Mouse (Mus musculus): ENCODE results near the gene Rcbtb2. TPM values are rescaled to one million over a fixed set of nuclear protein-coding genes. Genes with fewer than 3 reads are reported as not detected.
A peak's percentile ranks its signal among the peaks of the same experiment; 100 is the strongest.

Rcbtb2 gene
- polyA plus RNA-seq, 2 experiments from 2014 or later: 55.7 to 64.9 TPM

DNA sequence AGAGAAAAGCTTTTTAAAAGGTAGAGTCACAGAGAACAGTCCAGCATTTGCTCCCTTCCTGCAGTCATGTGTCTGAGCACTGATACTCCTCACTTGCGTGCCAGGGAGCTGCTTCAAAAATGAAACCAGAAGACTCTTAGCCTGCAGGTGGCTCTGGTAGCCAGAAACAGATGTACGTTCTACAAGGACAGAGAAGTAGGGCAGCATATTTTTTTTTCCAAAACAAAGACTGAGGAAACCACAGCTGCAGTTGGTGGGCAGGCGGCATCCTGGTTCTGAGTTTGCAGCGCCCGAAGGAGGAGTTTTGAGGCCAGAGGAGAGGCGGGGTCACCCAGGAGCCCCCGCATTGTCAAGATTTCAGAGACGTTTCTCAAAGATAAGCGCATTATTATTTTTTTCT is 5.9 kb upstream of the Rcbtb2 start:
- ATAC-seq: peak; percentile 90

DNA sequence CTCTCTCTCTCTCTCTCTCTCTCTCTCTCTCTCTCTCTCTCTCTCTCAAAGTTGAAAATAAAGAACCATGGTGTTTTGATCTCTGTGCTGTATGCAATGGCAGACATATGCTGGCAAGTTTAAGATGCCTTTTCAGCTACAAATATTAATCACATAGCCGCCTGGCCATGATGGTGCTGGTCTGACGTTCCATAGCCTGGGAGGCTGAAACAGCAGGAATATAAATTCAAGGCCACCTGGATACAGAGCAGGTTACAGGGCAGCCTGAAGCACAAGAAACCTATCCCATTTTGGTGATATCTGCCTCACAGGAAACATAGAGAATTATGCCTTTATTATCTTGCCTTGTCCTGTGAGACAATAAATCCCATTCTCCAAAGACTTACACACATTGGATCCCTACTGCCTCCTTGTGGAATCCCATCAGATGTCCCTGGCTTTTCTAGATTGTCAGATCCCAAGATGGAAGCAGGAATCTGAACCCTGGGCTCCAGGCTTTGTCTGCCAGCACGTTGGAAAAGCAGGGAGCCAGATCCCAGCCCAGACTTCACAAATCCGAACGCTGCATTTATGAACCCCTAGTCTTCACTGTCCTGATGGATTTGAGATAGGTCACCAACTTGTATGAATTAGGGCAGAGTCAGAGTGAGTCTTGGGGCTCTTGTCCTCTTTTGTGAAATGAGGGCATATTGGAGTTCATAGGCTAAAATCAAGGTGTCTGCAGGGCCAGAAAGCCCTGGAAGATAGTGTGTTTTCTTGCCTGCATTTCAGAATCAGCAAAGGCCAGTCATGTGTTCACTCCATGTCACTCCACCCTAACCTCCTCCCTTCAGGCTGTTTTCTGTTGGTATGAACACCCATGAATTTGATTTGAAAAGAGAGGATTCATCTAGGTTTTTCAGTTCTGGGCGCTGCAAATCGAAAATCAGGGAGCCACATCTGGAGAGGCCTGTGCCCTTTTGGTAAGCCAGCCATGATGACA is 5.1 kb upstream of the Rcbtb2 start:
- no peak for ATAC-seq

DNA sequence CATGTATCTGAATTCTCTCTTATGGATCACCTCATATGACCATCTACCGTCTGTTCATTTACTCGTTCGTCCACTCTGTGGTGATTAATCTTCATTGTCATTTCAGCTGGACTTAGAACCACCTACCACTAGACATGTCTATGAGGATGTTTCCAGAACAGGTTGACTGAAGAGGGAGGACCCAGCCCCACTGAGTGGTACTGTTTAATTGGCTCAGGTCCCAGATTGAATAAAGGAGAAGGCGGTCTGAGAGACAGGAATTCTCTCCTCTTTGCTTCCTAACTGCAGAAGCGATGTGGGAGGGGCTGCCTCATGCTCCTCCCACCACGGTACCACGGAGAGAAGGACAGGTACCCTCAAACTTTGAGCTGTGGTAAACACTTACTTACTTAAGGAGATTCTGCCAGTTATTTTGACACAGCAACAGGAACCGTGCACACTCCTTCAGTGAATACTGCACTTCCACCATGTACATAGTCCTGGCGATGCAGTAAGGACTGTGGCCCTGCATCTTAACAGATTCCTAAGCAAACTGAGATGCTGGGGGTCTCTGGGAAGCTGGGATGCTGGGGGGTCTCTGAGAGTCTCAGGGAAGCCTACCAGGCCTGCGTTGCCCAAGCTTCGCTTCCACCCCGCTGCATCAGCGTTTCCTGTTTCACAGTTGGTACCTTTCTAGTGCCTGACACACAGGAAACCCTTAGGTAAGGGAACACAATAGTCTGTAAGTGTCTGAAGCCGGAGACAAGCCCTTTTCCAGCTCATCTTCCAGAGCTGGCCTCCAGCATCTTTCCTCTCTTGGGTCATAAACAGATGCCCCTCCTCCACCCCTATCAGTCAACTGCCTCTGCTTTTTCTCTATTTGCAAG is 4.1 kb upstream of the Rcbtb2 start:
- peak; percentile 41 for ATAC-seq

DNA sequence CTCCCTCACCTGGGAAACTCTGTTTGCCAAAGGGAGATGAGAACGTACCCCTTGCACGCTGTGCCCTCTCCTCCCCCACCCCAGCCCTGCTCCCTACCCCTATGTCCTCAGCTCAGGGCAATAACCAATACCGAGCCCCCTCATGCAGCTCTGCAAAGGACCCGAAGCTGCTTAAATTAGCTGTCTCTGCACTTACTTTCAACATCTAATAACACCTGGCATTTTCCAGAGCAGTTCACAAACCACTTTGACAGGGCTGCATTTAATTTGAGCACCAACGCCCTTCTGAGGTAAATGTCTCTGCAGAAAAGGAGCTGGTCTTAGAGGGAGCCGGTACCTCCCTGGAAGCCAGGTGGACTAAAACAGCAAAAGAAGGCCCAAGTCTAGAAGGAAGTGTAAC is 3.4 kb upstream of the Rcbtb2 start:
- no peak for ATAC-seq

DNA sequence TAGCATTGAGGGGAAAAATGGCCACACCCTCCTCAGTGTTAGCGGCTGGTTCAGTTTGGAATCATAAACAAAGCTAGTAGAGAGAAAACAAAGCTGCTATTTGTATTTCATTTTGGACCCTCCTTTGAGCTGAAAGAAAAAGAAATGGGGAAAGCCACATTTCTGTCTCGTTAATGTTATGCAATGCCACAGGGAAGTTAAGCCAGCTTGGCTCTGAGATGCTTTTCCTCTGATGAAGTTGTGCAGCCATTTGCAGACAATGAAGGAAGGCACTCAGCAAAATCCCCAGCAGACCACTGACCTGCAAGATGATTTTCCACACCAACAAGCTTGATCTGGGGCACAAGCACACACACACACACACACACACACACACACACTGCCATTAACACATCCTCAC is 2.9 kb upstream of the Rcbtb2 start:
- no peak for ATAC-seq

DNA sequence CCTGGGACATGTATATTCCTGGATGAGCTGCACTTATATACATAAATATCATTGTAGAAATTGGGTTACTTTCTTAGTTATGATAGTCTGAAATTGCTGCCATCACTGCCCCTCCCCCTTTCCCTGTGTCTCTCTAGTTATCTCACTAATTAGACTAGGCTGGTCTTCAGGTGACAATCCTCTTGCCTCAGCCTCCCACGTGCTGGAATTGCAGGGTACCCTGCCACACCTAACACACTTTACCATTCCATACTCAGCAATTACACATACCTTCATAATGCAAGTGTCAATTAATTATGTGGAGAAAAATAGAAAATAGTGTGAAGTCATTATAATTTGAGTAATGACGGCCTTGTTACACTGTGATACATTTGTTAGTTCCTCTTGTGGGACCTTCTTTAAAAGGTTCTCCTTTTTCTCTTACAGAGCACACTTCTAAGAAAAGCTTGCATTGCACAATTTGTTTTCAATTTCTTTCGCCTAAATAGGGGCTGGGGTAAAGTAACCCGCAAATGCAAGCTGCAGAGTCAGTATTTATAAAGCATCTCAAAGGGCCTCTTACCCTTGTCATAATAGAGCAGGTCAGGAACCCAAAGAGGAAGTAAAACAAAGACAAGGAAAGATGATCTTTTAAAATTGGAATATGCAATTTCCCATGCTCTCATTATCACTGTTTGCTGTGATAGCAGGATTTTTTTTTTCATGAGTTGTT is 470 bp upstream of the Rcbtb2 start:
- ATAC-seq: no peak

DNA sequence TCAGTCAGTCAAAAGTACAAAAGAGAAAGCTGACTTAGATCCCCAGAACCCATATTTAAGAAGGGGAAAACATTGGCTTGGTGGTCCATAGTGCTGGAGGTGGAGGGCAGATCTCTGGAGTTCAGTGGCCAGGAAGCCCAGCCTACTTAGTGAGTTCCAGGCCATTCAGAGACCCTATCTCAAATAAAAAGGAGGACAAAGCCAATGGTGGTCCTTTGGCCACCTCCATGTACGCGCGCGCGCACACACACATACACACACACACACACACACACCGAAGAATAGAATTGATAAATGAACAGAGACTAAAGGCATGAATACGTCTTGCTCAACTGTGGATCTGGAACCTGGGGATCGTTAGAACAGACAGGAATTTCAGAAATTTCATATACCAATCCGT is 544 bp downstream of the Rcbtb2 start:
- no peak for ATAC-seq

DNA sequence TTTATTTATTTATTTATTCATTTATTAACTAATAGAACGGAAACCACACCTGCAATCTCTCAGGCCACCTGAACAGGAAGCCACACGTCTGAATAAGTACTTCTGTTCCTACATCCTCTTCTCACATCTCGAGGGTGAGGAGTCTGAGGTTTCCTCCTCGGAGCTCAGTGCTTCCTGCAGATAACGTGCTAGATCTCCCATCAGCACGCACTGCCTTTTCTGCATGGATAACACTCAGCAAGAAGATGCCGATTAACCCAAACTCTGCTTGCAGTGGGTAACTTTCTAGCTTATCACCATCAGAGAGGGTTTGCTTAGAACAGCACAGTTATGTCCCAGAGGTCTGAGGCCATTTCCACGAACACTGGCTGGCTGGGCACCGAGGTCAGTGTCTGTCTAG is 949 bp downstream of the Rcbtb2 start:
- ATAC-seq: peak; percentile 86

DNA sequence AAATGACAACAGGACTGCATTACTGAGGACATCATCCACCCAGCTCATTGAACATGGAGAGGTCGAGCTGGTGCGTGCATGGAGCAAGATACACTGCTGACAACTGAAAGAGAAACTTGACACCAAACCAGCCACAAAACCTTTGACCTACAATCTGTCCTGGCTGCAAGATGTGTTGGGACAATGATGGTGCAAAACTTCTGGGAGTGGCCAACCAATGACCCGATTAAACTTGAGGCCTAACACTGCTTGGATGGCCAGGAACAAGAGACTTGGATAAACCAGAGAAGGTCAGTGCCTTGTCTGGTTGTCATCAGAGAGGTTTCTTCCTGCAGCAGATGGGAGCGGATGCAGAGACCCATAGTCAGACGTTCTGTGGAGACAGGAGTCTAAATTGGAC is 7.7 kb downstream of the Rcbtb2 start:
- ATAC-seq: no peak

DNA sequence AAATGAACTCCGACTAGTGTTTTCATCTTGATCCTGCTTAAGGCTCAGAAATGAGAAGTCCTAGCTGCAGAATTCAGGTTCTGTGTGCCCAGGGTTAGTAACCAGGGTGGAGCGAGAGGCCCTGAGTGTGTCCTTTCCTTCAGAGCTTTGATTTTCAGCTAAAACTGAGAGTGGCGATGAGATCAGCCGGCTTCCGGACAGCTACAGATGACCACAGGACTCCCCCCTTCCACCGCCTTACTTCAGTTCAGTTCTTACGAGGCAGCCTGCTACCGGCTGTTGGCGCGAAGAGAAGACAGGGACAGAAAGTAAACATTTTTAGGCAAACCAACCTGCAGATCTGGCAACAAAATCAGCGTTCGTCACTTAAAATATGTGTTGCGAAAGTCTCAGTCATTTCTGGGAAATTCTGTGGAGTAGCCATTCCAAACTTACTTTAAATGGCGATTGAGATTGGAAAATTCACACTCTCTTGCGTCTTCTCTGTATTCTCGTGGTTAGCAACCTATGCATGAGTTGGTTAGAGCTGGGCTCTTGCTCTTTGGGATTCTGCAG is 9.1 kb downstream of the Rcbtb2 start:
- ATAC-seq: no peak

DNA sequence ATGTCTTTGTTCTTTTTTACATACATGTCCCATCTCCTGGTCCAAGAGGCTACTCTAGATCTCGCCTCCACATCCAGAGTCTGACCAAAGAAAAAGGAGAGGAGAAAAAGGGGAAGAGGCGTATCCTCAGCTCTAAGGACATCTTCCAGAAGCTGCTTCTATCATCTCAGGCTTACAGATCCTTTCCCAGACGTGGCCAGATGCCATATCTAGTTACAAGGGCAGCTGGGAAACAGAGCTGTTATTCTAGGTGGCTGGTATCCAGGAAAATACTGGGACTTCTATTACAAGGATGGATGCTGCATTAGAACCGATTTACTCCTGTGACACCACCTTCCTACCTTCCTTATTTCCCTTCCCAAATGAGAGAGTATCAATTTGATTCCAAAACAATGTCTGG is 9.9 kb downstream of the Rcbtb2 start:
- ATAC-seq: no peak

DNA sequence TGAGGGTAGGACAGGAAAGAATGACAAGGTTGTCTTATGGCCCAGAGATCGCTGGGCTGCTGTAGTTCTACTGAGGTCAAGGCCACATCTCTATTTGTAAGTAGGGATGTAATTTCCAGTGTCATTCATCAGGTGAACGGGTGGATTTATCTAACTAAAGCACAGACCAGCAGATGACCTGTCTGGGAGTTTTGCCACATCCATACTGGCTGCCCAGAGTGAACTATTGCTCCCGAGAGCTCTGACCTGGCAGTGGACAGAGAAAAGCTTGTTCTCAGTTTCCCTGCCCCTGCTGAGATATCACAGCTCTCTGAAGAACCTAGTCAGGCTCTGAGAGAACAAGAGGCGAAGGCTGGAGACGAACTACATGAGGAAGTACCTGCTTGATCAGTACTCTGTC is 14.4 kb downstream of the Rcbtb2 start:
- ATAC-seq: no peak

DNA sequence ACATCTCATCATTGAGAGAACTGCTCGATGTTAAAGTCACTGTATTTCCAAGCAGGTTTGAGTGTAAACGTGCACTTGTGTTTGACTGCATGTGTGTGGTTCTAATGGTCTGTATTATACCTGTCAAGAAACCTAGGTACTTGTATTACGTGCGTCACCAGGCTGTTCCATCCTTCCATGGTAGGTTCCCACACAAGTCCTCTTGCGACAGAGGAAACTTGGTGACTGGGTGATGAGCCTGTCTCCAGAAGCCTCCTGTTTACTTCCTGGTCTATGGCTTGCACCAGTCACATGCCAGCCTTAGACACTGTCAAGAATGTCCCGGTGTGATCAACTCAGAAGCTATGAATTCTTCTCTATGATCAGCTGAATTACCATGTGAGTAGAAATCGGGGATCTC is 15.6 kb downstream of the Rcbtb2 start:
- no peak for ATAC-seq

DNA sequence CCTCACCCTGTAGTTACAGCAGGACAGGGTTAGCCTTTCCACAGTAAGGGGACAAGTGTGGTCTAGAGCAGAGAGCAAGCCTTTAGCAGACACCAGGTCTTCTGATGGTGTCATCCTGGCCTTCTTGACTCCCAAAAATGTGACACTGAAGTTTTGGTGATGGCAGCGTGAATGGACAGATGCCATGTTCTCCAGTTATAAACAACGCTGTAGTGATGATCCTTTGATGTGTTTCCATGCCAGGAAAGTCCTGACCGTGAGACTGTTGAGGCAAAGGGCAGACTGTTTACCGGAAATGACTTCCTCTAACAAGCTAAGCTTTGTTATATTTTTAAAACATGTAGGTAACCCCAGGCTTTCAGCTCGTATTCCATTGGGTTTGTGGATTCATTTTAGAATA is 17.0 kb downstream of the Rcbtb2 start:
- no peak for ATAC-seq

DNA sequence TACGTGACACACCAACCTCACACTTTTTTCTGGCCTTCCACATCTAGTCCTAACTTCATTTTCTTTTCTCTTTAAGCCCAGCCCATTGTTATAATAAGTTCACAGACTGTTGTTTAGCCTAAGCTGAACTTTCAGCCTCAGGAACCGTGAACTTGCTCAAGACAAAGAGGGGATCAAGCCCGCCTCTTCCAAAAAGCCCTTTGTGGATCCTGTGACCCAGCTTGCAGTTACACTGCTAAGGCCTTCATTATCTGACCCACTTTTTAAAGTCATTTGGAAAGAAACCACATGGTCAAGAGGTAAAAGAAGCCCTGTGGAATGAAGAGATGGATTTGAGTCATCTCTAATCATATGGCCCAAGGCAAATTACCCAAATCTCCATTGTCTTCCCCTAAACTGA is 19.0 kb downstream of the Rcbtb2 start:
- no peak for ATAC-seq

DNA sequence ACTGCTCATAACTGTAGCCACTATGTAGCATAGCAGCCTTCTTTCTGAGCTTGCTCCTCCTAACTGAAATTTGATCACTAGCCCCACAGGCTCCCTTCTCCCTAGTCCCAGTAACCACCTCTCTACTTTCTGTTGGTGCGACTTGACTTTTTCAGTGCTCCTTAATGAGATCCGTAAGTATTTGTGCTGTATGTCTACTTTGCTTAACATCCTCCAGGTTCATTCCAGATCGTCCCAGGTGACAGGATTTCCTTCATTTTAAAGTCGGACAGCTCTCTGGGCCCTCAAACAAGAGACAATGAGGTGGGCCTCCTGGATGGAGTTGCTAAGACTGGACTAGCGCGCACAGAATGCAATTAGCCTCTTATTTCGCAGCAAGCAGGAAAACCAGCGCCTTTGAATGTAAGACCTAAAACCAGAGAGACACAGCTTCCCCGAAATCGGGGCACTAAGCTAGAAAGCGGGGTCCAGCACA is 19.6 kb downstream of the Rcbtb2 start:
- ATAC-seq: no peak

DNA sequence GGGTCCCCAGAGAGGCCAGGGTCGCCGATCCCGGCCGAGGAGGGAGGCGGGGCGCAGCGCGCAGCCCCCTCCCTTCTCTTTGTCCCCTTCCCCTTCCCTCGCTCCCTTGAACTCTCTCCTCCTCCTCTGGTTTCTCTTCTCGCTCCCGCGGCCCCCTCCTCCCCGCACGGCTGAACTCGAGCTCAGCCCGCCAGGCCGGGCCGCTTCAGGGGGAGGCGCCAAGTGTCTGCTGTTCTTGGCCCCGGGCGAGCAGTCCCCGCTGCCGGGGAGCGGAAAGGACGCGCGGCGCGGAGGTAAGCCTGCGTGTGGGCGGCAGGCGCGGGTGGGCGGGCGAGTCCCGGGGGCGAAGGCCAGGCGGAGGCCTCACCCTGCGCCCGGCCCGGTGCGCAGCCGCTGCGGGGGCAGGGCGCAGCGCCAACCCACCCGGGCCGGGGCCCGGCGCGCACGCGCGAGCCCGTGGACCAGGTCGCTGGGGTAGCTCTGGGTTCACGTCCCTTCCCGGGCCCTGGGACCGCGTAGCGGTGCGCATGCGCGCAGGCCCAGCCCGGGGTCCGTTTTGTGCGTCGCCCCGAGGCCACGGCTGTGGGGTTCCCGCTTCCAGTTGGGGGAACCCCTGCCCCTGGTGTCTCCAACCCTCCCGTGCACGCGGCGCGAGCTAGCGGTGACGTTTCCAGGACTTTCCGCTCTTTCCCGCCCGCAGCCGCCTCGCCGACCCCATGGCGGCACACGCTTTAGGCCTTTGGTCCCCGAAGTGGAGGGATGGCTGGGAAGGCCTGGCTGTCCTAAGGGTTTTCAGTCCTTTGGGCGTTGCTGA is 20.3 kb downstream of the Rcbtb2 start:
- peak; percentile 73 for ATAC-seq

DNA sequence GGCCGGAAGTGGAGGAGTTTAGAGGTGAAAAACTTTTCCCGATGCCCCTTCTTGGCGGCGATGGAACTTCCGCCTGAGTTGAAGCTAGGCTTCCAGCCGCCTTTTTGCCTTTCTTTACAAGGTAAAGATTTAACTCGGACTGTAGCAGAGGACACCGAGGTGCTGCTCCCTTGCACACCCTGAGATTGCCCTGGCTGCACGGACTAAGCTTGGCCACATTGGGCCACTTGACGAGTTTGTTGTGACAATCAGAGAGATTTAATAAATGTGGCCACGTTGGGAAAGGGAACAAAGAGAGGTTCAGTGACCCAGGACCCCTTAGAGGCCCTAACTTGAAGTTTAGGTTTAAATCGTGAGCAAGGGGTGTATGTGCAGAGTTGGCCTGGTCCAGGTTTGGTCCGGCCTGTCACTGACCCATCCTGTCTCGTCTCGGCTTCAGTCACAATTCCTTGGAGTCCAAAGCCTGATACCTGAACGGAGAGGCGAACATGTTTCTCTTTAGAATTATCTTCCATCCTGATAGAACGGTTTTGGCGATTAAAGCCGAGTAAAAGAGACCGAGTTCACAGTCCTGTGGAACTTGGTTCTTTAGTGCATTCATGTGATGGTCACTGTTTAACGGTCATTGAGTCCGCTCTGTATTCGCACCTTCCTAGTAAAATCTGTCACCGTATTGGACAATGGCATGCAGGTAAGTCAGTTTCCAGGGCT is 21.0 kb downstream of the Rcbtb2 start:
- peak; percentile 14 for ATAC-seq

DNA sequence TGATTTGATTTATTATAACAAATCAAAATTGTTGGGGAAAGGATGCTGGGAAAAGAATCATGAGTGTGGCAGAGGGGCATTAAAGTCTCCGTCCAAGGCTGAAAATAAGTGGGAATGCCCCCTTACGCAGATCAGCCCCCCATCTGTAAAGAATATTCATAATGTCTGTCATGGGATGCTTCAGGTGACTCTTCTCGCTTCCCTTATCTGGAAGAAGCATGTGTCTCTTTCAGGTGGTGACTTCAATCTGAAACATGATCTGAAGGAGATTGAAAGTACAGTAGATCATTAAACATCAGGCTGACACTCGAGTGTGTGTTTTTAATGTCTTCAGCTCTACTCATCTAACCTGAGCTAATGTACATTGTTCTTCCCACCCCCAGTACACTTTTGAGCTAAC is 22.7 kb downstream of the Rcbtb2 start:
- no peak for ATAC-seq

DNA sequence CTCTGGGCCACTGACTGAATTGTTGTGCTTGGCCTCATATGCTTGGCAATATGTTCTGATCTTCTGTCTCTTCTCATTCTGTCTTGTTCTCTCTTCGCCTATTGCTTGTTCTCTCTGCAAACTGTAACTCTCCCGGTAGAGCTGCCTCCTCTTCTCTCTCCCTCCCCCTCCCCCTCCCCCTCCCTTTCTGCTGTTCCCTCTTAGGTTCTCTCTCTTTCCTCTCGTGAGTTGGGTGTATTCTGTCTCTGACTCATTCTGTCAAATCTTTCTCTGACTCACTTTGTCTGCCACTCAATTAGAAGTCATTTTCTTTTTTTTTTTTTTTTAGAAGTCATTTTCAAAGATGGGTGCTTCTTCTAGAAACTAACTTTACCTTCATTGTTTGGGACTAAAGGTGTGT is 23.9 kb downstream of the Rcbtb2 start:
- no peak for ATAC-seq

DNA sequence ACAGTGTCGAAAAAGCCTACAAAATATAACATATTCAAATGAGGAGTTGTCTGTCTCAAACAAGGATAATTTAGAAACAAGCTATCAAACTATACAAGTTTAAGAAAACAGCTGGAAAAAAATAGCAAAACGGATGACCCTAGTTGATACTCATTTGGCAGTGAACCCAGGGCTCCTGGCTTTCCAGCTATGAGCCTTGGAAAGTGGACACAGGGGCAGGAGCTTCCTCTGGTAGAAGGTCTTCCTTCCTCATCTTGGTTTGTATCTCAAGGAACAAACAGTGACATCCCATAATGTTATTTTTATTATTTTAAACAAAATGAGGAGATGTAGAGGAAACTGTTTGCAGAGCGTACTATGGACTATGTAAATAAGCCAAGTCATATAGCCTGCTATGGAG is 25.3 kb downstream of the Rcbtb2 start:
- ATAC-seq: no peak

Measured in activated CD4-positive, CD25-positive, alpha-beta regulatory T cell, adult 4 months (primary cell).